Mouse (Mus musculus) embryo, embryonic 10 days (tissue): ENCODE measurements at regions not wholly inside any gene's neighbourhood (a gene's known extent, or its start where the extent isn't known, plus 50 kb on each side); places are given as distances from the start of the nearest gene placed in this dataset.

Experiments
- DNase-seq: peaks from one replicate; pipeline ENCODE4 v3.0.0-alpha.2; 2015; ENCODE audit warnings: low spot score

DNA sequence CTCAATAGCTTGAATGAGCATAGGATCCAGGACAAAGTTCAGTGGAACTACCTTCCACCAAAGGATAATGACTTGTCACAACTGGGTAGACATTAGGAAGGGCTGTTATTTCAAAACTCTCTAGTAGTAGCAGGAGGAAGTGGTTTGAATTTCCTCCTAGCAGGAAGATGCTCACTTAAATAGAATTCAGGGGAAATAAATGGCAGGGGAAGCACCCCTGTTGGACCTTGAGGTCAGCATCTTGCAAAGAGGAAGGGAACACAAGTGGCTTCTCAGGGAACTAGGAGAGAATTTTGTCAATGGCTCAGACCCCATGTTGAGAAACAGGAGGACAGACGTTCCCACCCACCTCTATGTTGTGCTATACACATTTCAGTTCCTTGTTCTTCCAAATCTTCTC, 178.4 kb upstream of the Jun start:
- no peak for DNase-seq

DNA sequence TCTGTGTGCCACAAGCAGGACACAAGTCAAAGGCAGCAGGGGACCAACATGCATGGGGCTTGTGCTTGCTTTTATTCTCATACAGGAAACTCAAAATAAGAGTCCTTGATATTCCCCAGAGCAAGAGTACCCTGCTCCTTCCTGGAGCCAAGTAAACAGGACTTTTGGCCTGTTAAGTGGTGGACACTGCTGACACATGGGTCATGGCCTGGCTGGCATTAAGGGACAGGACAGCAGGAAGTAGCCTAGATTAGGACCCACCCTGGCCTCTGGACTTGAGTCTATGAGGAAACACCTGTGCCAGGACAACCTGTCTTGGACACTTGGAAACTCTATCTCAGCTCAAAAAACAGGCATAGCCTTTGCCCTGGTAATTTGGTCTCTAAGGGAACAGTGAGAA, 181.0 kb upstream of the Jun start:
- no peak for DNase-seq

DNA sequence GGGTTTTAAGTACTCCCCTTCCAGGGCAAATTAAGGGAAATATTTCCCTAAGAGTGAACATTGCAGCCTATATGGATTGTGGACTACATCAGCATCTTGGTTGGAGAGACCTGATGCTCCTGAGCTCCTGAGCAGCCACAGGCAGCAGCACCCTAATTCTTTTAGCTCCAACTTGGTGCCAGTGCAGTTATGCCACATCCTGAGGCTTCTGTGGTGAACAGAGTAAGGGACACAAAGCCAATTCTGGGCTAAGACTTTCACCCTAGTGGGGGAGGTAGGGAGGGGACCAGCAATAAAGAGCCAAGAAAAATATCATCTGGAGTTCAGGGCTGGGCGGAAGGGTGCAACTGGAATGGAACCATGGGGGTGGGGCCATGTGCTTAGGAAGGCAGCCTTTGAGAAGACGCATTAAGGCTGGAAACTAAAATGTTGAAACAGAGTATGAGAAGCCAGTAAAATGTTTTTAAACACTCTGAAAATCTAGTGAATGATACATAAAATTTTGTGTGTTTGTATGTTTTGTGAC, 182.1 kb upstream of the Jun start:
- no peak for DNase-seq

DNA sequence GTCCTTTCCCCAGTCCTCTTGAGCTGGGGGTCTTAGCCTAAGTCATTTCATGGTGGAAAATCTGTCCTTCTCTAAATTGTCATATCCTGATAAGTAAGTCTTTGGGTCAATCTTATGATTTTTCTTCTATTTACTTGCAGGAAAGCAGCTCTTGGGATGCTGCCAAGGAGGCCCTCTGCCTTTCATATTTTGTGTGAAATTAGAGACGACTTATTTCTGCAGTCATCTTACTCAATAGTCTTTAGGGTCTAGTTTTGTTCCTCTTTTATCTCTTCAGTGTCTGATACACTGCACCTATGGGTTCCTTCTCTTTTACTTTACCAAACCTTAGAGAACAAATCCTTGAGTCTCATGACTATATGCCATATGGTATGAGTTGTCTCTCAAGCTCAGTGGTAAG, 196.0 kb upstream of the Jun start:
- DNase-seq, result no peak

DNA sequence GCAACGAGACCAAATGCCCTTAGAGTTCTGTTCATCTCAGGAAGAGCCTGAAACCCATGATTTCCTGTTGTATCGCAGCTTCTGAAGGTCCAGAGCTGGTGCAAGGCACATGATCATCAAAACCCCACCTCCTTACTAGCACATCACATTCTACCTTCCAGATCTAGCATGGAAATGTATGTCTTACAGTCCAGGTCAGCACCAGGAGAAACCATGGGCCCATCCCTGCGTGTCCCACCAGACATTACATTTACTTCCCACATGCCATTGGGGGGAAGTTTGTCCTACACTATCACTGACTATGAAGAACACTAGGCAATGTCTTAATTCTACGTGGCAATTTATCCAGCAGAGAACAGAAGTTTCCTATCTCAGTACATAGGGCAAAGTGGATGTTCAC, 197.0 kb upstream of the Jun start:
- no peak for DNase-seq

DNA sequence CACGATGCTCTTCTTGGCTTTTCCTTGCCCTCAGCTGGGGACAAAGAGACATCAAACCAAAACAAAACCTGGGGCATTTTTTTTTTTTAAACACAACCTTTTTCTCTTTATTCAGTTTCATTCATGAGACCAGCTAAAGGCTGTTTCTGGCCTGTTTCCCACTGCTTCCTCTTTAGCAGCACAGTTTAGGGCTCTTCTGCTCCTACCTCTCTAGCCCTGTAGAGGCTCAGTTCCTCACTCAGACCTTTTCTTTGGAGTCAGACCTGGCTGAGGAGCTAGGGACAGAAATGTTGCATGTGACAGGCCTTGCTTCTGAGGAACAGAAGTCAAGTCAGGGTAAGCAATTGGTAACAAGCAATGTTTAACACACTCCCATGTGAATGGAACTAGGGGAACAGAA, 198.1 kb upstream of the Jun start:
- no peak for DNase-seq

DNA sequence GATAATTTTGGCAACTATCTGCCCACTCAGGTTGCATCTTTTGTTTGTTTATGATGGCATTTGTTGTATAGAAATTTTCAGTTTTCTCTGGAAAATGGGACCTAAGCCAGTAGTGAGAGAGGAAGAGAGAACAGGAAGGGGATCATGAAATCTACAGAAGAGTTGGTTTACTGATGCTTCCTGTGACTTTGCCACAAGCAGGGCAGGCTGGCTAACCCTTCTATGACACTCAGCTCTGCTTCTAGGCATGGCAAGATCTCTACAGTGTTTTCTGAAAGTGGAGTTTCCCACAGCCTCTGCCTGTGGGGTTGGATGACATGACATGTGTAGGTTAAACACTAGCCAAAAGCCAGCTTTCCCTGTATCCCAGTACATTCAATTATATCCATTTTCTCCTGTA, 217.7 kb upstream of the Jun start:
- no peak for DNase-seq

DNA sequence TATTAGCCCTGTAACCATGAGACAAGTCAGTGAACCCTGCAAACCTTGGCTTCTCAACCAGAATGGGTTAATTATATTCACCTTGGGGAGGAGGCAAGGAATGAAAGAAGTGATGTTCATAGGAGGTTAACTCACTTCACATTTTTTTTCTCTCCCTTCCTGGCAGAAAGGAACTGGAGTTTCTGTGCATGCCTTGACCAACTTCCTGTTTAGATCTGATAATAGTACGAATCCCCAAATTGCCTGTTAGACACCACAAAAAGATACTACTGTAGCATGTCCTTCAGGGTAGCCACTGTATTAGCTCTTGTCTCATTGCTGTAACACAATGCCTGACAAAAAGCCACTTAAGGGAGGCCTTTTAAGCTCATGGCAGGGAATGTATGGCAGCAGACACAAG, 218.4 kb upstream of the Jun start:
- no peak for DNase-seq

DNA sequence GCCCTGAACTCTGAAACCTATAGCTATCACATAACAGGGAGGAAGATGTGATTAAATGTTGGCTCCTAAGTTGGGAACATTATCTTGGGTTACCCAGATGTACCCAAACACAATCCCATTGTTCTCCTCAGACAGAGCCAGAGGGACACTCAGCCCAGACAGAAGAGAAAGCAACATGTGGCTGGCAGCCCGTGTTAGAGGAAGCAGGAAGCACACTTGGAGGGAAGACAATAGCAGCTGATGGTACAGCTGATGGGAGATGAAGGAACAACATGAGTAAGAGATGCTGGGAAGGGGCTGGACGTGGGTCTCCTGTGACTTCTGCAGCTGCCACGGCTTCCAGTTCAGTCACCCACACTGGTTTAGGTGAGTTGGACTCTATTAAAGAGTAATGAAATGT, 224.2 kb upstream of the Jun start:
- no peak for DNase-seq

DNA sequence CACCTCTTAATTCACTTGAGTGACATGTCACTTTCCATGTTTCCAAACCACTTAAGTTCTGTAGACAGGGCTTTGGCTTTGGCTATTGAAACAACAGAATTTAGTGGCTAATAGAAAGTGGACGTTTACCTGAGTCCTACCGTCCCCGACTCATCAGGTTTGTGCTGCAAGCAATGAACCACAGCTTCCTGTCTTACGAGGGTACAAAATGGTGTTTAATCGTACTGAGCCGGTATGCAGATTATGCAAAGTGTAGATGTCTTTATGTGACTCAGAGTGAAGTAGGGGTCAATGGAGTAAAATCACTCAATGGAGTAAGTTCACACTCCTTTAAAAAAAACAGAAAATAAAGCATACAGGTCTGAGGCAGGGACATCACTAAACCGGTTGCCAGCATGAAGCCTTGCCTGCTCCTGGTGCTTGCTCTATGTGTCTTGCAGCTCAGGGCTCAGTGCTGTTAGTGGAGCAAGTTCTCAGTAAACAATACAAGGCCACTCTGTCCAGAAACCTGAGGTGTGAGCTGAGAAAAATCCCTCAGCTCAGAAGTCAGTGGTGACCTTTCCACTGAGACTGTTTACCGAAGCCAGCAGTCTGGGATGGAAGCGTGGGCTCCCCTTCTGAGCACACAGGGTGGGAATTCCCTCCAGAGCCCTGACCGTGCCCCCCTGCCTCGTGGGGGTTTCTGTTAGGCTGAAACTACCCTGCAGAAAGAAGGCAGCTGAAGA, 226.1 kb upstream of the Jun start:
- peak; percentile 14 for DNase-seq

DNA sequence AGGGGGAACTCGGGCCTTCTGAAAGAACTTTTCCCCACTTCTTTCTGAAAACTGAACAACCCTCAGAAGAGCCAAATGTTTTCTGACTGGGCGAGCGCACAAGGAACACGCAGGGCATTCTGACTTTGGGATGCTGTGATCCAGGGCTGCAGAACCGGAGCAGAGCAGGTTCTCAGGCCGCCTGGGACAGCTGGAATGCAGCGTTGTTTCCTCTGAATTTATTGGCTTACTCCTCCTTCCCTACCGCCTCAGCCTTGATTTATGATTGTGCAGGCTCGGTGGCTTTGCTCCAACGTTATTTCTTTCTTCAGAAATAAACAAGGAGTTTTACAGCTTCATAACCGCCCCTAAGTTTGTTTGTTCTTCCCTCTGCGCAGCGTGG, 226.7 kb upstream of the Jun start:
- peak; percentile 69 for DNase-seq

DNA sequence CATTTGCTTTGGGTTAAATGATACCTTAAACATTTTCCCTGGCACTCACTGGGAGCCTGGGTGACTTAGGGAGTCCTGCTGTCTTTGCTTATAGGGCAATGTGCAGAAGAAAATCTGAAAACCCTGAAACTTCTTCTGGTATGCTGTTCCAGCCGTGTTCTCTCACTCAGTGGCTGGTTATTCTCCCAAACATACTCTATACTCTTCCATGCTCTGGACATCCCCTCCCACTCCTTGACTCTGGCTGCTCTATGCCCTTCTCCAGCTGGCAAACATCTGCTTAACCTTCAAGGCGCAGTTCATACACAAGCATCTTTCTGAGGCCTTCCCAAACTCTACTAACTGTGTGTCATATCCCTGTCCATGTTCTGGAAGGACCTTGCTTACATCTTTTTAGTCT, 227.2 kb upstream of the Jun start:
- peak; percentile 12 for DNase-seq

DNA sequence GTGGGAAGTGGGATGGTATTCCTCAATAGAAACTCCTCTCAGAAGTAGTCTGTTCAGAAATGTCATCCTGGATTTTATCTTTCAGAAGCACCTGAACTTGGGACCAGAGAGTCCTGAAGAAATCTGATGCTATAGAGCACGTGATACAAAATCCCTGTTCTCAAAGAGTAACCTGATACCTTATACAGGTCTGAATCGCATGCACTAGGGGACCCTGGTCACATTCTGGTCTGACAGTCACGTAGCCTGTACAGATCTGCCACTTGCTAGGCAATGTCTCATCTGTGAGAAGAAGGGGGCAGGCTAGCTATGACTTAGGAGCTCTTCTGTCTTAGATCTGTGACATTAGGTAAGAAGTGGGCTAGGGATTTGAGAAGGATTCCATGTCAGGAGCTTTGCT, 230.1 kb upstream of the Jun start:
- peak; percentile 12 for DNase-seq

DNA sequence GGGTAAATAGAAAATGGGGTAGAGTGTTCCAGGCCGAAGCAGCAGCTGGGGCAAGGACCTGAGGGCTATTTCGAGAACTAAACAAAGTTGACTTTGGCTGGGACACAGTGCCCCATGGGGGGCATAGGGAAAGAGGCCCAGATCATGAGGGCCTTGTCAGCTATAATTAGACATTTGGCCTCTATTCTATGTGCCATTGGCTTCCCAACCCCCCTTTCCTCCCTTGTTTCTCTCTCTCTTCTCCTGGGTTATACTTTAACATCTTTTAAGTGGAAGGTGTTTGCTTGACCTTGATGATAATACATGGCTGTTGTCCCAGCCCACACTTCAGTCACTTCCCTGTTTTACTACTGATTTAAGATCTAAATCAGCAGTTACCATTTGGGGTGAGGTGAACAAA, 231.8 kb upstream of the Jun start:
- no peak for DNase-seq

DNA sequence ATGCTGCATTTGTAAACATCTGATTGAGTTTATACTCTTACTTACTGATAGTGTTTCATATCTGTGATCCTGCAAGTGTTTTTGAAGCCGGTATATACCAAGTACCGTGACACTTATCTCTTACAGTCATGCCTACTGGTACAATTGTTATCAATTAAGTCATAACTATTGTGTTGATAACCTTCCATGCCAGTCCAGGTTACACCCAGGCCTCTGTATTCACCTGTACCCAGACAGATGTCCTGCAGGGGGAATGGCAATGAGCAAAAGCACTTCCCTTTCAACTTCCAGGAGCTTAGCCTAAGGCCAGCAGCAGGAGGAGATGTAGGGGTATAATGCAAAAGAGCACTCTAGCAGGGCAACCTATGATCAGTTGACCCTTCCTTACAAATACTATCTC, 232.2 kb upstream of the Jun start:
- DNase-seq, result no peak

DNA sequence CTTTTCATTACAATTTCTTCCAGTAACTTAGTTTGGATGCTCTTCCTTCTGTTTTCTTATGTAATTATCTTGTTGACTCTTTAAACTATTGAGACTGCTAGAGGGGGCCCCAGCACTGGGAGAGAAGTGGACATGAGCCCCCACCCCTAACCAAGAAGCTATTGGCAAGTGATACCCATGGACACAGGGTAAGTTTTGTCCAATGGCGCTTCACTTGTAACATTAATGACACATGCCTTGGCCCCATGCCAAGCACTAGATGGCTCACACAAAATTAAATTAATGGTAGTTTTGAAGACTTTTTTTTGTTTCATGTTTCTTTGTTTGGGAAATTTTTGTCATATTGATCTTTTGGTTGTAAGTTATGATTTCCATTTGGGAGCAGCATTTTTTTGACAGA, 232.7 kb upstream of the Jun start:
- DNase-seq, result no peak

DNA sequence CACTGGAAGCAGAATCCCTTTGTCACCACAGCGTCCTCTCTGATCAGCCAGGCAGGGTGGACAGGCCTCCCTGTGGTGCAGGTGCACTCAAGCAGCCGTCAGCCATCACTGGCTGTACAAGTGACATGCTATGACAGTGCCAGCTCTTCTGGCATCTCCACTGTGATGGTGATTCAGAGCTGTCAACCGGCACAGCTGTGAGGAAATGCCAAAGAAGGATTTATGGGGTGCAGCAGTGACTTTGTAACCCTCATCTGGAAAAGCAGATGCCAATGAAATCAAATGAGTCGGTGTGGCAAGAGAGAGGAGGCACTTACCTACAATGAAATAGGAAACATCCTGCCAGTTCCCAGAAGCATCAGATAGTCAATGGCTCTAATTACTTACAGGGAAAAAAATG, 238.3 kb upstream of the Jun start:
- DNase-seq, result peak; percentile 9

DNA sequence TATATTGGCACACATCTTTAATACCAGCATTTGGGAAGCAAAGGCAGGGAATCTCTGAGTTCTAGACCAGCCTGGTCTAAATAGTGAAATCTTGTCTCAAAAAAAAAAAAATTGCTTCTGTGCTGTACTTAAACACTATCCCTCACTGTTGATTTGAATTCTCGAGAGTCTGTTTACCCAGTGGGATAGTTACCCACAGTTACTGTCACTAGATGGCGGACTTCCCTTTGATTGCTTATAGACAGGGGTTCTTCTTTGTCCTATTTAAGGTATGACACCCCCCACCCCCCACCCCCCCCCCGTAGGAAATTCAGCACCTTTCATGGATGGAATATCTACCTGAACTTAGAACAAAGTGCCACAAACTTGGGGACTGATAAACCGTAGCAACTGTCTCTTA, 242.1 kb upstream of the Jun start:
- no peak for DNase-seq

DNA sequence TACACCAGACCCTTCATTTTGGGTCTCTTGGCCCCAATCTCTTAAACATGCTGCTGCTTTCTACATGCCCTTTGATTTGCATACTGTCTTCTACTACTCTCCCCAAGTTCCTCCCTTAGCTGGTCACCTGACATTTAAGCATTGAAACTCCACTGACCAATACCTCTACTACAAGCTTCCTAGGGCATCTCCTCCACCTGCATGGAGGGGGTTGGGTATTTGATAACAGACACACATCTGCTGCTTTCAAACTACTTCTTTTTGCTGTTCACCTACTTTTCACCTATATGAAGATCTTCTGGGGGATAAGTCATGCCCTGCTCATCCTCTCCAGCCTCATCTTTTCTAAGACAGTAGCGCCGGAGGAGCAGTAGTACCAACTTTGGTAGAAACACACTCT, 249.9 kb upstream of the Jun start:
- DNase-seq, result no peak

DNA sequence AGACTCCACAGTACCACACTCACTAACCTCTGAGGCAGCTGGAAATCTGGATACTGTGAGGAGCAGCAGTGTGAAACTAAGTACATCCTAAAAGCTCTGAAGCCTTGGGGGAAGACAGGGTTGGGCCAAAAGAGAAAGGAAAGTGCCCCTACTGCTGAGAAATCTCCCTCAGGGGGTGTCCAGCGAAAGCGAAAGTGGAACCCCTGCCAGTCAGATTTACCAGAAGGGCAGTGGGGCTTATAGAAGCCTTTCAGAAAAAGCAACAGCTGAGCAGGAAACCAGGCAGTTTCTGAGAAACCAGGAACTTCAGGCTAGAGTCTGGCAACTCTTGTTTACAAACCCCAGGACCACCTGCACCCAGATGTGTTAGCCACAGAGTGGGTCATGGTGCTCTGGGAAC, 251.3 kb upstream of the Jun start:
- DNase-seq, result no peak

DNA sequence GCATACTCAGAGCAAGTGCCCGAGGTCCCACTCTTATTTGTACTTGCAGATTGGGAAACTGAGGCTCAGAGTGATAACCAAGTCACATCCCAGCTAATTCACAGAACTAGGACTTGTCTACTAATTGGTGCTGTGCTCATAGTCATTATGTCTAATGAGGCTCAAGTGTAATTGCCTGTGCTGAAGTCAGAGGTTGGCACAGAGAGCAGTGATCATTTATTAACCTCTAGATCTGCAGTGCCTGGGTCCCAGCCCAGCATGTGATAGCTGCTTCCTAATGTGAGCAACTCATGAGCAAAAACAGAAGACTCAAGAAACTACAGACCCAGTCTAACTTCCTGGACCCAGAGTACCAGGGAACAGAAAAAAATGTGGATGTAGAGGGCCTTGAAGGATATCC, 252.0 kb upstream of the Jun start:
- DNase-seq, result no peak

DNA sequence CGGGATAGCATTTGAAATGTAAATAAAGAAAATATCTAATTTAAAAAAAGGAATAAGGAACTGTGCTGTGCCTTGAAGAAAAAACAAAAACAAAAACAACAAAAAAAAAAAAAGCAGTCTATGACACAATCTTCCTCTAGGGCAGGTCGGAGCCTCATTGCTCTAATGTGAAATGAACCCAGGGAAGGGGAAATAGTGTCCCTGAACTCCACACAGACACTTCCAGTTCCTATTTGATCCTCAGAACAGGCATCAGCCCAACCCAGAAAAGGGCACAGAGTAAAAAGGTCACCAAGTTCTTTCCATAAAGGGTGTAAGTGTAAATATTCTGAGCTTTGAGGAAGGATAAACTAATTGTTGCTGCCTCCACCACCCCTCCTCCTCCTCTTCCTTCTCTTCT, 250.2 kb upstream of the Fggy start:
- no peak for DNase-seq

DNA sequence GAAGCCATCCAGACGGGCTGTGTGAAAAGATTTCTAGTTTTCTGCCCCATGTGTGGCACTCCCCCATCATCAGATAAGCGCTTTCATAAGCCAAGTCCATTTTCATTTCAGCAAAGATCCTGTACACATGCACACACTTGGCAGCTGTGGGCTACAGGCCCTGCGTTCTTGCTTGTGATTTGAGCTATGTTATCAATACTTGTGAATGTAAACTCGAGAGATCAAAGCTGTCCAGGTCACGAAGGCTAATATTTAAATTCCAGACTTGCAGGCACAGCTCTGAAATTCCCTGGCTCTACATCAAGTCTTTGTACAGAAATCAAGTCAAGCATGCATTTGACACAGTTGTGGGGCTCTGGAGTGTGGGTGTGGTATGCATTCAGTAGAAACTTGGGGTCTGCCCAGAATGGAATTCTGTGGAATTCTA, 248.8 kb upstream of the Fggy start:
- no peak for DNase-seq

DNA sequence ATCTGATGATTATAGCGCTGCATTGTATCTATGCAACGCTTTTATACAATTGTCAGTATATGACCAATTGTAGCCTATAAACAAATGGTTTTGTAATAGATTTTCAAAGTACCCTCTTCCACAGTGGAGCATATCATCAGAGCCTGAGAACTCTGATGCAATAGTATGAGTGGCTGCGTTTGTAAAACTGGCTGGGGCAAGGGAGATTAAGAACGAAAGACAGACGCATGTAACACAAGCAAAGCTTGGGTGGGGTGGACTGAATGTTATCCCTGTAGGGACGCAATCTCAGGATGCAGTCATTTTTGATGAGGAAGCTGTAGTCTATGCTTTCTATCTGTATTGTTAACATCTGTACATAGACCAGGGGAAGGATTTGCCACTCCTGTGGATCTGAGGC, 246.9 kb upstream of the Fggy start:
- no peak for DNase-seq
